Mouse (Mus musculus) heart, adult 9 months (tissue): ENCODE measurements around the gene C1ql1.

ENCODE experiments used
- DNase-seq, 2 experiments: peaks; one replicate each; pipeline ENCODE4 v3.0.0; 2022; ENCODE audit warnings: low spot score in 2 of 2

C1ql1 gene

GRCm38 (mm10) chr11:102958870-102959269 is 12.4 kb upstream of the C1ql1 start:
- no peak for DNase-seq

DNA sequence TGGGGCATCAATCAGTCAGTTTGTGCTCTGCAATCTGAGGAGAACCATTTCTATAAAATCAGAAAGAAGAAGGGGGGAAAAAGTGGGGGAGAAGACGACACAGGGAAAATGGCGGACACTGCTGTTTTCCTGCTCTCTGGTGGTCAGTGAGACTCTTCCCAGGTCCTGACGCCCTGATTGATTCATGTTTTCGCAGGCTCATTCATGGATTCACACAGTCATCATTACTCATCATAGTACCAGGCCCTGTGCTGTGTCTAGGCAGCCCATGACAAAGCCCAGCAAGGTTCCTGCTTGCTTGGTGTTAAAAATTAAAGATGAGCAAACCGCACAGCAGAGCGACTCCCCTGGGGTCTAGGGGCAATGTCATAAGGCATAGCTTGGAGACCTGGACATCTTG is 11.9 kb upstream of the C1ql1 start:
- DNase-seq, result no peak

DNA sequence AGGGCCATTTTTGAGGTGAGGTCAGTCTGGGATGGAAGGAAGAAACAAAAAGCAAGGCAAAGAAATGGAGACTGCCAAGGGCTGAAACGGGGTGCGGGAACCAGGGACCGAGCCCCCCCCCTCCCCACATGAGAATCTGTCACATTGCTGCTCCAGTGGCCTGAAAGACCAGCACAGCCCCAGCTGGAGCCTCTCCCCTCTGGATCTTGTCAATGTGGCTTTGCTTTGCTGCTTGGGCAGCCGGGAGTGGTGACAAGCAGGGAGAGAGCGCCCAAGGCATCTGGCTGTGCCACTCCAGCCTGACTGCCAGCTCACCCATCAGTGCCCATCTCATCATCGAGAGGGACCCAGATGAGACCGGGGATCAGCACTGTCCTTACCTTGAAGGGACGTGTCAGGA is 11.2 kb upstream of the C1ql1 start:
- DNase-seq, result no peak

GRCm38 (mm10) chr11:102956962-102957614 is 10.6 kb upstream of the C1ql1 start:
- peak; percentile 35 to 38 for DNase-seq

GRCm38 (mm10) chr11:102952922-102953321 is 6.4 kb upstream of the C1ql1 start:
- DNase-seq, result no peak

GRCm38 (mm10) chr11:102948043-102948961 is 1.8 kb upstream of the C1ql1 start:
- DNase-seq, result peak; percentile 27 to 44

- no peak for DNase-seq
Observed at GRCm38 (mm10) chr11:102946992-102947343, 480 bp upstream of the C1ql1 start.

DNA sequence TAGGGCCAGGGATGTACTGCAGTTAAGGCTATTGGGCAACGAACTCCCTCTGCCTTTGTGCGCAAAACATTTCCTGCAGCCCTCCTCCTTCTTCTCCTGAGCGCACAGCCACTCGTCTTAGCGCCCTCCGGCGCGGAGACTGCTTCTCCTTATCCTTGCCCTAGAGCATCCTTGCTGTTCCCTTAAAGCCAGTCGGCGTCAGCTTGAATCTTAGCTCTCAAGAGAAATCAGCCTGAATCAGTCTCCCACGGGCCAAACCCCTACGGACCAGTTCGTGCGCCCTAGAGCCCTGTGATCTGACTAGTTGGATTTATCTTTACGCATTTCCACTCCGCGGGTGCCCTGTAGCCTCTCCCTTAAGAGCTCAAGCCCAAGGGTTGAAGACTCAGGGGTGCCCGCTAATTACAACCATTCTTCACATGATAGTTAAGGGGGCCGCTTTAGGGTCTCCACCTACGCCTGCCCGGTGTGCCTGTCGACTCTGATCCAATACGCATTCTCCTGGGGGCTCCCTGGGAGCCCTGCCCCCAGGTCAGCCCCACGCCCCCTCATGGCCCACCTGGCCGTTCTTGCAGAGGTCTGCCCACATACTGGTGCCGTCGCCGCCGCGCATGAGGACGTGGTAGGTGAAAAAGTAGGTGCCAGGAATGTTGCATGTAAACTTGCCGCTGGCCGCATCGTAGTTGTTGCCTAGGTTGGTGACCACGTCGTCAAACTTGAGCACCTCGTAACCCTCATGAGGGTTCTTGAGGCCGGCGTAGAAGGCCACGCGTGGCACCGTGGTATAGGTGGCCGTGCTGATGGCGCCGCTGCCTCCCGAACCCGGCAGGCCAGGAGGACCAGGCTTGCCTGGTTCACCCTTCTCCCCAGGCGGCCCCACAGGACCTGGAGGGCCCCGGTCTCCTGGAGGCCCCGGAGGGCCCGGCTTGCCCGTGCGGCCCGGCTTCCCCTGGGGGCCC is 903 bp downstream of the C1ql1 start:
- no peak for DNase-seq

DNA sequence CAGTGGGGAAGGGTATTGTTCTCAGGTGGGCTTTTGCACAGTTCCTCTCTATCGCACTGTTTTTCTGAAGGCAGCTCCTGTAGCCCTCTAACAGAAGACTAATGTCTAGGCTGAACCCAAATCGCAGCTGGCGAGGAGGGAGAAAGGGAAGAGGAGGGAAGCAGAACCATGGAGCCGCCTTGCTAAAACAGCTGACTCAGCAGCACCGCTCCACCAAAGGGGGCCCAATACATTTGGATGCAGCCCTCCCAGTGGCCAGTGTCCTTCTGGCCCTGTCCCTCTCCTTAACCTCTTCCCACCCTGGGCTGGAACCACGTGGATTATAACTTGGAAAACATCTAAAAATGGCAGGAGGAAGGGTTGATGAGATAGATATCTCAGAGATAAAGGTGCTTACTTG is 5.3 kb downstream of the C1ql1 start:
- no peak for DNase-seq

- DNase-seq, result no peak
Observed at GRCm38 (mm10) chr11:102939024-102939675, 7.3 kb downstream of the C1ql1 start.

- no peak for DNase-seq
Observed at GRCm38 (mm10) chr11:102937529-102938182, 8.8 kb downstream of the C1ql1 start.

- no peak for DNase-seq
Observed at GRCm38 (mm10) chr11:102936272-102936671, 10.2 kb downstream of the C1ql1 start.

- DNase-seq, result peak in 1 of 2 experiments; percentile 13
Observed at GRCm38 (mm10) chr11:102930672-102931071, 15.8 kb downstream of the C1ql1 start.

DNA sequence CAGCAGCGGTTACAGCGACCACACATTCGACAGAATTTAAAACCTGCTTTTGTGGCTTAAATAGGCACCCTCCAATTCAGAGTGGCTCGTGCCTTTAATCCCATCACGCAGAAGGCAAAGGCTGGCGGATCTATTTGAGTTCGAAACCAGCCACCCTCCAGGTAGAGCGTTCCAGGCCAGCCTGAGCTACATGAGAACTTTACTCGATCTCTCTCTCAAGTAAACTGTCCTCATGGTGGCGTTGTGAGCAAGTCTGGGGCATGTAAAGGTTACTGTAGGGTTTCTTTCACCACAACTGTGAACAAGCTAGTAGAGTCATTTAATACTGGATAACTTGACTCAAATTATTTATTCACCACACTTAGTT is 21.2 kb downstream of the C1ql1 start:
- DNase-seq, result no peak

- peak; percentile 93 to 95 for DNase-seq
Observed at GRCm38 (mm10) chr11:102924557-102925350, 21.7 kb downstream of the C1ql1 start, which contains the start of gene Kif18b. Kif18b (minus strand) TSS chr11:102925124.

- DNase-seq, result no peak
Observed at GRCm38 (mm10) chr11:102921491-102921890, 25.0 kb downstream of the C1ql1 start.

DNA sequence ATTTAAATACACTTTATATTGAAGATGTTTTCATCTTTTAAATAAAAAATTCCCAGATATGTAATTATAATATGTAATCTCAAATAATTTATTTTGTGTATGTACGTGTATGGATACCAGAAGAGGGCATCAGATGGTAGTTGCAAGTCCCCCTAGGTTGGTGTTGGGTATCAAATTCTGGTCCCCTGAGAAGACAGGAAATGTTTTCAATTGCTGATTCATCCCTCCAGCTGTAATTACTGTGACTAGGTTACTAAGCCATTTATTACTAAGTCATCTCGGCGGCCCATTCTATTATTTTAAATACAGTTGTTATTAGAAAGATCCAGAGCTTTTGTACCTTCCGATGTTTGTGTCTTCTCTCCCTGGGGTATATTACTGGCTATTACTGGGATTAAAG is 28.4 kb downstream of the C1ql1 start:
- no peak for DNase-seq

- no peak for DNase-seq
Observed at GRCm38 (mm10) chr11:102915380-102915779, 31.1 kb downstream of the C1ql1 start.

DNA sequence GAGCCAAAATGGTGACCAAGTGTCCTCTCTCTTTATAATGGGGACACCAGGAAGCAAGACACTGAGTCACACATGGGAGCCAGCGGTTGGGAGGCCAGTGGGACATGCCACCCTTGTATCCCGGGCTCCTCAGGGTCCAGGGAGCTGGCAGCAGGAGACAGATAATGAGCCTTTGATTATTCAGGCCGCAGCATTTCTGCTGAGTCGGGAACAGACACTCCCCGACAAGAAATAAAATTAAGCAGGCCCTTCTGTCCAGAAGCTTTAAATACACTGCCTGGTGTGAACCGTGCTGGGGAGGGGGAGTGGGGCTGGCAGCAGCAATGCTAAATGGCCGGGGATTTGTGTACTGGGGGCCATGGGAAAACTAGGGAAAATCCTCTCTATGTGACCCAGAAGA is 35.1 kb downstream of the C1ql1 start:
- DNase-seq, result no peak

GRCm38 (mm10) chr11:102903654-102904053 is 42.8 kb downstream of the C1ql1 start:
- DNase-seq, result no peak
